Mouse (Mus musculus): ENCODE measurements at regions not wholly inside any gene's neighbourhood (a gene's known extent, or its start where the extent isn't known, plus 50 kb on each side); places are given as distances from the start of the nearest gene placed in this dataset. TPM values are rescaled to one million over a fixed set of nuclear protein-coding genes. Genes with fewer than 3 reads are reported as not detected.

DNA sequence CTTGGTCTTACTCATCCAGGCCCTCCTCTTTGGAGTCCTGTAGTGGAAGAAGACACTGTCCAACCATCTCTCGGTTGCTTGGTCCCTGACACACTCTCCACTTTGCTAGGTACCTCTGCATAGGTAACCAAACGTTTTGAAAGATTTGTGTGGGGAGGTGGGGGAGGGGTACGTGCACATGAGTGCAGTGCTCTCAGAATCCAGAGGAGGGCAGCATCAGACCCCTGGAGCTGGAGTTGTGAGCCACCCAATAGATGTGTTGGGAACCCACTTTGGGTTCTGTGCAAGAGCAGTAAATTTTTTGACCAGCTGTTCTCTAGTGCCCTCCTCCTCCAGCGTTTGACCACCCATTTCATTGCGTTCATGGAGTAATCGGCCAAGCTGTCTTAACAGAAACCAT, 77.7 kb upstream of the Tshz3 start:
- TF ChIP-seq CTCF (IDR thresholded peaks at IDR 0.05; ENCODE audit: low read depth) = peak; percentile 32
- no peak for TF ChIP-seq EP300 (IDR thresholded peaks at IDR 0.05; ENCODE audit: low read depth)
- H3K27ac ChIP-seq = no peak overlapping the region
- 41% methylated on average over 6 of the region's 6 CpGs for WGBS (ENCODE audit: insufficient replicate concordance)
- ATAC-seq (ENCODE audit: insufficient read depth) (no peak), DNase-seq (ENCODE audit: low read depth in 3 of 3, low spot score in 3 of 3) (no peak)
- no peaks in the 10 kb centered on the region for H3K36me3 ChIP-seq (replicated peaks; ENCODE audit: control insufficient read depth, insufficient read depth, low read depth)
- H3K9ac ChIP-seq (replicated peaks) = no peak overlapping the region
- no peak overlapping the region for H3K4me3 ChIP-seq (ENCODE audit: insufficient read depth in 1 of 2, low read depth in 2 of 2, low read length in 2 of 2)
- H3K4me2 ChIP-seq (ENCODE audit: low read depth) = no peak overlapping the region
- H3K9me3 ChIP-seq (ENCODE audit: control insufficient read depth, low read length) = no peaks in the 10 kb centered on the region
- no peaks in the 10 kb centered on the region for H3K4me1 ChIP-seq (replicated peaks; ENCODE audit: control insufficient read depth in 2 of 2, insufficient read depth in 2 of 2, low read length in 1 of 2)
- H3K27me3 ChIP-seq (ENCODE audit: control insufficient read depth, insufficient read depth, low read length) = no peaks in the 10 kb centered on the region

GRCm38 (mm10) chr7:36644252-36644651, 53.7 kb upstream of the Tshz3 start:
- Histone ChIP-seq H3K9ac (replicated peaks) (no peak overlapping the region), H3K4me1 (replicated peaks; ENCODE audit: control insufficient read depth in 2 of 2, insufficient read depth in 2 of 2, low read length in 1 of 2) (no peaks in the 10 kb centered on the region), H3K4me2 (ENCODE audit: low read depth) (no peak overlapping the region), H3K27ac (no peak overlapping the region), H3K27me3 (ENCODE audit: control insufficient read depth, insufficient read depth, low read length) (no peaks in the 10 kb centered on the region), H3K9me3 (ENCODE audit: control insufficient read depth, low read length) (no peaks in the 10 kb centered on the region), H3K36me3 (replicated peaks; ENCODE audit: control insufficient read depth, insufficient read depth, low read depth) (no peaks in the 10 kb centered on the region), H3K4me3 (ENCODE audit: insufficient read depth in 1 of 2, low read depth in 2 of 2, low read length in 2 of 2) (no peak overlapping the region)
- WGBS (ENCODE audit: insufficient replicate concordance) = 49% methylated on average over 3 of the region's 3 CpGs
- TF ChIP-seq CTCF (IDR thresholded peaks at IDR 0.05; ENCODE audit: low read depth) (no peak), EP300 (IDR thresholded peaks at IDR 0.05; ENCODE audit: low read depth) (no peak)
- no peak for DNase-seq (ENCODE audit: low read depth in 3 of 3, low spot score in 3 of 3)
- no peak for ATAC-seq (ENCODE audit: insufficient read depth)

Small RNA genes lying in the stretch of these regions (microRNA-seq; reads per million reads assigned to microRNA genes)
- not detected for gene Gm25247

All from liver, embryonic 14.5 days (tissue).